Mouse (Mus musculus): ENCODE results near the gene Gng8. TPM values are rescaled to one million over a fixed set of nuclear protein-coding genes. Genes with fewer than 3 reads are reported as not detected.

Gng8 gene
- total and polyA plus RNA-seq, 2 experiments: 0.26 TPM; not detected in 1

DNA sequence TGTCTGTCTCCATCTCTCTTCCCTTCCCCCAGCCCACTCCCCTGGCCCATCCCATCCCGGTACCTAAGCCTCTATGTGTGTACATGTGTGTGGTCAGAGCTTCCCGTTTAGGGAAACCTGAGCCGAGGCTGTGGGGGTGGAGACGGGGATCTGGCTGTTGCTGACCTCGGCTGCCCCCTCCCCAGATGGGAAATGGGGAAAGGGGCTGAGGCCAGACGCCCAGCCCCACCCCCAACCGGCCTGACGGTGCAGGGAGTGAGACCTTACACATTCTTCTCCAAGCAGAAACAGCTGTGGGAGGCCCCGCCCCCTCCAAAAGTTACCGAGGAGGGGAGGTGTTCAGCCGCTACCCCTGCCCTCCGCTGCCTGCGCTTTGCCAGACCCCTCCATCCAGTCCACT is 15.0 kb upstream of the Gng8 start:
- no peak overlapping the region for H3K4me3 ChIP-seq (ENCODE audit: insufficient read depth, low read depth, low read length)
- DNase-seq (ENCODE audit: extremely low read depth, low read depth, low spot score): no peak
- H3K9ac ChIP-seq (ENCODE audit: low read depth, low read length): no peak overlapping the region

DNA sequence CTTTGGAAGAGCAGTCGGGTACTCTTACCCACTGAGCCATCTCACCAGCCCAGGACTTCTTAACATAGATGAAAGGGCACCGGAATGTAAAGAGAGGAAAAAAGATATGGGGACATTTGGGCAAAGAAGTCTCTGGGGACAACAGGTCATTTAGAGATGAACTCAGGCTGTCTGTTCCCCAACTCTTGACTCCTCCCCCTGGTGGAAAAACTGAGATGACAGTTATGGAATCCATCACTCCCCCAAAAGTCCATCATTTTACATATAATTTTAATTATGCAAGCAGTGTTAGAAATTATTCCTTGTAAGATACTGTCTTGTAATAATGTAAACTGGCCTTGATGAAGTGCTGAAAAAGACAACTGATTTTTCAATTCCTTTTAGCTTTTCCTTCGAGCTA is 13.9 kb upstream of the Gng8 start:
- Histone ChIP-seq H3K27me3 (ENCODE audit: control insufficient read depth, insufficient read depth, low read length) (peaks cover 4% of the 10 kb centered on the region; the same call in 1 of the 2 replicates), H3K4me3 (ENCODE audit: insufficient read depth, low read depth, low read length) (no peak overlapping the region)

More for the DNA sequence above, 15.0 kb upstream of the Gng8 start:
- Histone ChIP-seq H3K4me1 (ENCODE audit: control insufficient read depth, insufficient read depth, low read length) (no peaks in the 10 kb centered on the region; the same call in 1 of the 2 replicates), H3K36me3 (ENCODE audit: control insufficient read depth, insufficient read depth, low read length) (no peaks in the 10 kb centered on the region), H3K27ac (replicated peaks; ENCODE audit: insufficient read depth, low read depth, low read length) (no peak overlapping the region), H3K79me2 (ENCODE audit: control insufficient read depth, insufficient read depth, low read length) (no peaks in the 10 kb centered on the region), H3K27me3 (ENCODE audit: control insufficient read depth, insufficient read depth, low read length) (peaks cover 4% of the 10 kb centered on the region; the same call in 1 of the 2 replicates)
- no peak for TF ChIP-seq CTCF (IDR thresholded peaks at IDR 0.05; ENCODE audit: low read depth, low read length)
- no peak for TF ChIP-seq POLR2A (IDR thresholded peaks at IDR 0.05; ENCODE audit: extremely low read depth, insufficient read depth, low read length)
- 33% methylated on average over 13 of the region's 13 CpGs for WGBS

DNA sequence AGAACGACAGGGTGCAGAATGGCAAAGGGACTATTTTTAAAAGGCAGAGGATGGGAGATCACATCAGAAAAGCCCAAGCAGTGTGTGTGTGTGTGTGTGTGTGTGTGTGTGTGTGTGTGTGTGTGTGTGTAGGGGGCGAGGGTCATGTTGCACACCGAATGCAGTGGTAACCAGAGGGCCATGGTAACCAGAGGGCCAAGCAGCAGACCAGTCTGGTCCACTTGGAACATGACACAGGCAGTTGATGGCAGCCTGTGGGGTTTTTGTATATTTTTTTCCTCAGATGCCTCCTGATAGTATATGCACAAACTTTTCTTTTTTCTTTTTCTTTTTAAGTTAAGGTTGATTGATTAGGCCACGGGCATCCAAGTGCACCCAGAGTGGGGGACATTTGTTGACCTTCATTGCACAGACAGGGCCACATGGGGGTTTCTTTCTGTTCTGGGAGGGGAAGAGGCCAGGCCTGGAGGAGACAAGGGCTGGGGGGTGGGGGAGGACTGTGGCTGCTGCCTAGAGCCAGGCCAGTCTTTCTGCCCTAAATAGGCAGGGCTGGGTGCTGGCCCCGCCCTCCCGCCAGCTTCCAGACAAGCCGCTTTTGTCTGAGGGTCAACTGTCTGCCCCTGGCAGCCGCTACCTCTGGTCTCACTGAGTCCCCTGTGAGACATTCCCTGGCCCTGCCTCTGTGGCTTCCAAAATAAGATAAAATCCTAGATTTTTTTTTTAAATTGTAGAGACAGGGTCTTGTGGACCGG is 11.6 kb upstream of the Gng8 start:
- no peak overlapping the region for H3K9ac ChIP-seq (ENCODE audit: low read depth, low read length)
- H3K27ac ChIP-seq (replicated peaks; ENCODE audit: insufficient read depth, low read depth, low read length): no peak overlapping the region
- 65% methylated on average over 9 of the region's 9 CpGs for WGBS
- peaks cover 5% of the 10 kb centered on the region for H3K27me3 ChIP-seq (ENCODE audit: control insufficient read depth, insufficient read depth, low read length)
- H3K36me3 ChIP-seq (ENCODE audit: control insufficient read depth, insufficient read depth, low read length): no peaks in the 10 kb centered on the region
- H3K79me2 ChIP-seq (ENCODE audit: control insufficient read depth, insufficient read depth, low read length): no peaks in the 10 kb centered on the region
- no peak for DNase-seq (ENCODE audit: extremely low read depth, low read depth, low spot score)
- no peak overlapping the region for H3K4me3 ChIP-seq (ENCODE audit: insufficient read depth, low read depth, low read length)
- no peaks in the 10 kb centered on the region; the same call in 1 of the 2 replicates for H3K4me1 ChIP-seq (ENCODE audit: control insufficient read depth, insufficient read depth, low read length)
- no peak for TF ChIP-seq POLR2A (IDR thresholded peaks at IDR 0.05; ENCODE audit: extremely low read depth, insufficient read depth, low read length)
- TF ChIP-seq CTCF (IDR thresholded peaks at IDR 0.05; ENCODE audit: low read depth, low read length): no peak

More for the DNA sequence above, 13.9 kb upstream of the Gng8 start:
- 87% methylated on average over 3 of the region's 3 CpGs for WGBS
- Histone ChIP-seq H3K4me1 (ENCODE audit: control insufficient read depth, insufficient read depth, low read length) (no peaks in the 10 kb centered on the region; the same call in 1 of the 2 replicates), H3K27ac (replicated peaks; ENCODE audit: insufficient read depth, low read depth, low read length) (no peak overlapping the region), H3K36me3 (ENCODE audit: control insufficient read depth, insufficient read depth, low read length) (no peaks in the 10 kb centered on the region), H3K79me2 (ENCODE audit: control insufficient read depth, insufficient read depth, low read length) (no peaks in the 10 kb centered on the region), H3K9ac (ENCODE audit: low read depth, low read length) (no peak overlapping the region)
- DNase-seq (ENCODE audit: extremely low read depth, low read depth, low spot score): no peak
- TF ChIP-seq CTCF (IDR thresholded peaks at IDR 0.05; ENCODE audit: low read depth, low read length): no peak
- TF ChIP-seq POLR2A (IDR thresholded peaks at IDR 0.05; ENCODE audit: extremely low read depth, insufficient read depth, low read length): no peak

DNA sequence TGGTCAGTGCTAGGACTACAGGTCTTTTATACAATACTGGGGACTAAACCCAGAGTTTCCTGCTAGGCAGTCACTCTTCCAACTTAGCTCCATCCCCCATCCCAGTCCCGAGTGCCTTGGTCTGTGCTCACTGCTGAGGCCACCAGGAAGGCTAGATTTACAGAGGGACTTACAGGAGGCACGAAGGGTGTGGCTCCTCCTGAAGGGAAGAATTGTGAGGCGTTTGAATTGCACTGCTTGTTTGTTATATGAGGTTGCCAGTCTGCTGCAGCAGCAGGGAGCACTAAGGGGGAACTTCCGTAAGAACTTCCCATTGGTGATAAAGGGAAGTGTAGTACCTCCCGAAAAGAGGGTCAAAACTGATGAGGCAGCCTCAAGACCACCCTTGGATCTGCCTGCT is 11.0 kb upstream of the Gng8 start:
- Histone ChIP-seq H3K27me3 (ENCODE audit: control insufficient read depth, insufficient read depth, low read length) (peaks cover 9% of the 10 kb centered on the region), H3K4me1 (ENCODE audit: control insufficient read depth, insufficient read depth, low read length) (no peaks in the 10 kb centered on the region; the same call in 1 of the 2 replicates), H3K79me2 (ENCODE audit: control insufficient read depth, insufficient read depth, low read length) (no peaks in the 10 kb centered on the region), H3K4me3 (ENCODE audit: insufficient read depth, low read depth, low read length) (no peak overlapping the region), H3K9ac (ENCODE audit: low read depth, low read length) (no peak overlapping the region), H3K36me3 (ENCODE audit: control insufficient read depth, insufficient read depth, low read length) (no peaks in the 10 kb centered on the region), H3K27ac (replicated peaks; ENCODE audit: insufficient read depth, low read depth, low read length) (no peak overlapping the region)
- WGBS: 59% methylated on average over 5 of the region's 5 CpGs
- no peak for DNase-seq (ENCODE audit: extremely low read depth, low read depth, low spot score)
- TF ChIP-seq CTCF (IDR thresholded peaks at IDR 0.05; ENCODE audit: low read depth, low read length) (no peak), POLR2A (IDR thresholded peaks at IDR 0.05; ENCODE audit: extremely low read depth, insufficient read depth, low read length) (no peak)

DNA sequence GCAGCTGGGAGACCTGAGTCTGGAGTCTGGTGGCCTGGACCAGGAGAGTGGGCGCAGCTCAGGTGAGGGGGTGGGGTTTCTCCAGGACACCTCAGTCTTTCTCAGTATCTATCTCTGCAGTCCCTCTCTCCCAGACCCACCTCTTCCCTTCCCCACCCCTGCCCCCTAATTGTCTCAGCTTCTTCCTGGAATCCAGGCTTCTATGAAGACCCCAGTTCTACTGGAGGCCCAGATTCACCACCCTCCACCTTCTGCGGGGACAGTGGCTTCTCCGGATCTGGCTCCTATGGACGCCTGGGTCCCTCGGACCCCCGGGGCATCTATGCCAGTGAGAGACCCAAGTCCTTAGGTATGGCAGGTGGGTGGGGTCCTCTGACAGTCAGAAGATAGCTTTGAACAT is 8.4 kb upstream of the Gng8 start:
- WGBS: 91% methylated on average over 6 of the region's 6 CpGs
- no peaks in the 10 kb centered on the region for H3K4me1 ChIP-seq (ENCODE audit: control insufficient read depth, insufficient read depth, low read length)
- no peaks in the 10 kb centered on the region for H3K79me2 ChIP-seq (ENCODE audit: control insufficient read depth, insufficient read depth, low read length)
- DNase-seq (ENCODE audit: extremely low read depth, low read depth, low spot score): no peak
- no peak overlapping the region for H3K9ac ChIP-seq (ENCODE audit: low read depth, low read length)
- no peak overlapping the region for H3K27ac ChIP-seq (replicated peaks; ENCODE audit: insufficient read depth, low read depth, low read length)
- H3K36me3 ChIP-seq (ENCODE audit: control insufficient read depth, insufficient read depth, low read length): no peaks in the 10 kb centered on the region
- H3K27me3 ChIP-seq (ENCODE audit: control insufficient read depth, insufficient read depth, low read length): peaks cover 16% of the 10 kb centered on the region
- H3K4me3 ChIP-seq (ENCODE audit: insufficient read depth, low read depth, low read length): no peak overlapping the region
- TF ChIP-seq CTCF (IDR thresholded peaks at IDR 0.05; ENCODE audit: low read depth, low read length): no peak
- TF ChIP-seq POLR2A (IDR thresholded peaks at IDR 0.05; ENCODE audit: extremely low read depth, insufficient read depth, low read length): no peak

DNA sequence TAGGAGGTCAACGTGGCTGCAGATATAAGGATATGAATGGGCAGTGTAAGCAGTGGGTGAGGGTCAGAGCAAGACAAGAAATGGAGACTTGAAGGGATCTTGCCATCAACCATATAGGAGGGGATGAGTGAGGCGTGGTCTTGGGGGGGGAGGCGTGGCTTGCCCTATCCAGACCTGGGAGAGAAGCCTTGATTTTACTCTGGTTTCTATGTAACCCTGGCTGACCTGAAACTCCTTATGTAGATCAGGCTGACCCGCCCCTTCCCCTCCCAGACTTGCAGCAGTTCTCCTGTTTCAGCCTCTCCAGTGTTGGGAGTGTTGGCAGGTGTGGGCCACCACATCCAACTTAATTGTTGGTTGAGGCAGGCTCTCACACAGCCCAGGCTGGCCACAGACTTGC is 7.3 kb upstream of the Gng8 start:
- no peak for DNase-seq (ENCODE audit: extremely low read depth, low read depth, low spot score)
- Histone ChIP-seq H3K4me1 (ENCODE audit: control insufficient read depth, insufficient read depth, low read length) (no peaks in the 10 kb centered on the region), H3K27me3 (ENCODE audit: control insufficient read depth, insufficient read depth, low read length) (peaks cover 16% of the 10 kb centered on the region), H3K4me3 (ENCODE audit: insufficient read depth, low read depth, low read length) (no peak overlapping the region), H3K9ac (ENCODE audit: low read depth, low read length) (no peak overlapping the region), H3K79me2 (ENCODE audit: control insufficient read depth, insufficient read depth, low read length) (no peaks in the 10 kb centered on the region), H3K36me3 (ENCODE audit: control insufficient read depth, insufficient read depth, low read length) (no peaks in the 10 kb centered on the region), H3K27ac (replicated peaks; ENCODE audit: insufficient read depth, low read depth, low read length) (no peak overlapping the region)
- TF ChIP-seq CTCF (IDR thresholded peaks at IDR 0.05; ENCODE audit: low read depth, low read length): no peak
- TF ChIP-seq POLR2A (IDR thresholded peaks at IDR 0.05; ENCODE audit: extremely low read depth, insufficient read depth, low read length): no peak
- WGBS: 87% methylated on average over 4 of the region's 4 CpGs

Data from liver, adult 2 months (tissue).